Mouse (Mus musculus): Measurements from ENCODE around the gene Slc25a39.

Slc25a39 gene

DNA sequence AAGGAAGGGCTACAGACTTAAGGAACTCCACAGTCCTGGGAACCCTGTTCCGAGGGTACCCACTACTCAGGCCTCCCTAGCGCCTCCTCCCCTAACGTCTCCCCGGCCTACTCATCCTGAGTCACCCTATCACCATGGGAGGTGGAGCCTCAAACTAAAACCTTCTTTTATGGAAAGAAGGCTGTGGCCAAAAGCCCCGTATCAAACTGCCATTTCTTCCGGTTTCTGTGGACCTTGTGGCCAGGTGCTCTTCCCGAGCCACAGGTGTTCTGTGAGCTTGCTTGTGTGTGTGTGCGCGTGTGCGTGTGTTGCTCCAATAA lies 28.7 kb upstream of the Slc25a39 start:
- DNase-seq (ENCODE audit: low spot score) = no peak

DNA sequence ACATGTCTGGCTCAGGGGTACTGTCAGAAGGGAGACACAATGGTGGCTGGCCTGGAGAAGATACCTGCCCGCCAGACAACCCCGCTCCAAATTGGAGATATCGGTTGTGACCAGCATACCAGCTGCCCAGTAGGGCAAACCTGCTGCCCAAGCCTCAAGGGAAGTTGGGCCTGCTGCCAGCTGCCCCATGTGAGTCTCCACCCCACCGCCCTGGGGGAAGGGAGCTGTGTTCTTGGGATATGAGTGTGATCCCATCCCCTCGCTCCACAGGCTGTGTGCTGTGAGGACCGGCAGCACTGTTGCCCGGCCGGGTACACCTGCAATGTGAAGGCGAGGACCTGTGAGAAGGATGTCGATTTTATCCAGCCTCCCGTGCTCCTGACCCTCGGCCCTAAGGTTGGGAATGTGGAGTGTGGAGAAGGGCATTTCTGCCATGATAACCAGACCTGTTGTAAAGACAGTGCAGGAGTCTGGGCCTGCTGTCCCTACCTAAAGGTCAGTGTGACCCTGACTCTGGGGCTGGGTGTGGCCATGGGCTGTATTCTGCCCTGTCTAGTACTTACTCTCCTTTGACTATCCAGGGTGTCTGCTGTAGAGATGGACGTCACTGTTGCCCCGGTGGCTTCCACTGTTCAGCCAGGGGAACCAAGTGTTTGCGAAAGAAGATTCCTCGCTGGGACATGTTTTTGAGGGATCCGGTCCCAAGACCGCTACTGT lies 28.2 kb upstream of the Slc25a39 start:
- DNase-seq (ENCODE audit: low spot score) = no peak

DNA sequence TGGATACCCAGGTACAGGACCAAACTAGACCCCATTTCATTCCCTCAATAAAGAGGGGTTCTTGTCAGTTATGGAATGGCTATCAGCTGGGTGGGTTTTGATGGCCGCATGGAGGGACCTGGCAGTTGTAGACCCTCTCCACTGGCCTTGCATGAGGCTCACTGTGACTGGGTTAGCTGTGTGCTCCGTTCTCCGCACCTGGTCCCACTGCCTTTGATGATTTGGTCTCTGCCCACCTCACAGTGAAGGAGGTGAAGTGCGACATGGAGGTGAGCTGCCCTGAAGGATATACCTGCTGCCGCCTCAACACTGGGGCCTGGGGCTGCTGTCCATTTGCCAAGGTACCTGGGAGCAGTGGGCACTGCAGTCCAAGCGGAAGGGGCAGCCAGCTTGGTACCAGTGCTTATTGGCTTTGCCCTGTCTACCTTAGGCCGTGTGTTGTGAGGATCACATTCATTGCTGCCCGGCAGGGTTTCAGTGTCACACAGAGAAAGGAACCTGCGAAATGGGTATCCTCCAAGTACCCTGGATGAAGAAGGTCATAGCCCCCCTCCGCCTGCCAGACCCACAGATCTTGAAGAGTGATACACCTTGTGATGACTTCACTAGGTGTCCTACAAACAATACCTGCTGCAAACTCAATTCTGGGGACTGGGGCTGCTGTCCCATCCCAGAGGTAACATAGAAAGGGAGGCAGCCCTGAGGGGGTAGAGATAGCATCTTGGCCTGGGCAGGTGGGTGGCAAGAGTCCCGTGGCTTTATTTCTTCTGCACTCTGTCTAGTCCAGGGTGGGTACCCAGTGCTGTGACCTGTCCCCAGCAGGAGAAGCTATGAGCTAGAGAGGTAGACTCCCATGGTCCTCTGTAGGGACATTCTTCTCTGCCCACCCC lies 27.3 kb upstream of the Slc25a39 start:
- DNase-seq (ENCODE audit: low spot score) = no peak

DNA sequence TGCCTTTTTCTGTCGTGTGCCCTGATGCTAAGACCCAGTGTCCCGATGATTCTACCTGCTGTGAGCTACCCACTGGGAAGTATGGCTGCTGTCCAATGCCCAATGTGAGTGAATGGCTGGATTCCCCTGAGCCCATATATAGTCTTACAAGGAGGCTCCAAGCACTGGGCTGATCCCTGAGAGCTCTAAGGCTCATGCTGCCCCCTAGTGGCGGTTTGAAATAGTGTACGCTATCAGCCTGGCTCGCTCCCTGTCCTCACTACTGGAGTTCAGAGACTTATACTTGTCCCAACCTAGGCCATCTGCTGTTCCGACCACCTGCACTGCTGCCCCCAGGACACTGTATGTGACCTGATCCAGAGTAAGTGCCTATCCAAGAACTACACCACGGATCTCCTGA lies 26.7 kb upstream of the Slc25a39 start:
- peak; percentile 74 for DNase-seq (ENCODE audit: low spot score)

DNA sequence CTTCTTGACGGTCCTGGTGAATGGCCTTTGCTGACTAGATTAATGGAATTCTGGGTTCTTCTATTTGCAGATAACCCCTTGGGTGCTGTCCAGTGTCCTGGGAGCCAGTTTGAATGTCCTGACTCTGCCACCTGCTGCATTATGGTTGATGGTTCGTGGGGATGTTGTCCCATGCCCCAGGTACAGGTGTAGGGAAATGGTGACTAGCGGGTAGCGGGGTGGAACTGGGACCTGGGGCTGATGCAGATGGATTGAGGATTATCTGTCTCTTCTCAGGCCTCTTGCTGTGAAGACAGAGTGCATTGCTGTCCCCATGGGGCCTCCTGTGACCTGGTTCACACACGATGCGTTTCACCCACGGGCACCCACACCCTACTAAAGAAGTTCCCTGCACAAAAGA lies 26.1 kb upstream of the Slc25a39 start:
- DNase-seq (ENCODE audit: low spot score) = no peak

DNA sequence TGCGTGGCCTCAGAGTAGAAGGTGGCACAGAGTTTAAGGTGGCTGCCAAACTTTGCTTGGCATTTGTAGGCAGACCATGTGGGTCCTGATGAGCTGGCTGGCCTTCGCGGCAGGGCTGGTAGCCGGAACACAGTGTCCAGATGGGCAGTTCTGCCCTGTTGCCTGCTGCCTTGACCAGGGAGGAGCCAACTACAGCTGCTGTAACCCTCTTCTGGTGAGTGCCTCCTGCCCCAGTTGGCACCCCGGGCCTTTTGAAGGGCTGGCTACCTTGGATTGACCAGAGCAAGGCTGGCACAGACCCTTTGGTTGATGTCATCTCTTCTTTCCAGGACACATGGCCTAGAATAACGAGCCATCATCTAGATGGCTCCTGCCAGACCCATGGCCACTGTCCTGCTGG lies 25.1 kb upstream of the Slc25a39 start:
- no peak for DNase-seq (ENCODE audit: low spot score)

DNA sequence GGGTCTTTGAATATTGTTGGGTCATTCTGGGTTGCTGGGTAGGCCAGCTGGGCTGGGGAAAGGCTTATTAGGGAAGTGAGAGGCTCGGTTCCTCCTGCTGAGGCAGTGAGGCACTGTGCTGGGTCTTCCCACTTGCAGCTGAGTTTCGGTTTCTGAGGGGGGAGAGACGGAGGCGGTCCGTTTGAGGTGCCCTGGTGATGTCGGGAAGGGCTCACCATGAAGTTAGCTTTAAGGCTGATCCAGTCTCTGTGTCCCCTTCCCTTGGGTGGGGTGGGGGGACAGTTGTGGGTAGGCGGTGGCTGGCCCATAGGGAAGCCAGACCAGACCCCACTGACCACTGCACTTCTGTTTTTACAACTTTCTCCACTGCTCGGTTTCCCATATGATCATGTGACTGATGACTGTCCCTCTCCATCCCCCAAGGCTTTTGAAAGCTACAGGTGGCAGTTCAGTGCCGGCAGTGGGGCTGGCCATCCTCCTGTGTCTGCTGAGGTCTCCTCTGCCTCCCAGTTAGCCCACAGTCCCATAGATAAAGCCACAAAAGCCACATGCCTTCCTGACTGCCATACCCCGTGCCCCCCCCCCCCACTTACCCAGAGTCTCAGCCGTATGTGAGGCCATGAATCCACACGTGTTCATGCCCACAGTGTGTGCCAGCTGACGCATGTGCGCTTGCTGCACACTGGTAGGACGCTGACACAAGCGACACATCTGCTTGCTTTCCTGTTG lies 24.5 kb upstream of the Slc25a39 start:
- DNase-seq (ENCODE audit: low spot score) = no peak

DNA sequence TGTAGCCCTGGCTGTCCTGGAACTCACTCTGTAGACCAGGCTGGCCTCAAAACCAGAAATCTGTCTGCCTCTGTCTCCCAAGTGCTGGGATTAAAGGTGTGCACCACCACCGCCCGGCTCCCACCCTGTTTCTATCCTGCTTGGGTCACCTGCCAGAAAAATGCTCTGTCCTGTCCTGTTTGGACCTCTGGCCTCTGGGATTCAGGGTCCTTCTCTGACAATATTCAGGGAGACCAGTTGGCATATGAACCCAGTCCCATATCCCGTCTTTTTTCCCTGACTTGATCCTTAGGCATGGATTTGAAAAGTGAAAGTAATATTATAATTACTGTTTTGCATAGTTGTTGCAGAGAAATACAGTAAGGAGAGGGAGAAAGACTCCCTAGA lies 24.0 kb upstream of the Slc25a39 start:
- DNase-seq (ENCODE audit: low spot score) = no peak

DNA sequence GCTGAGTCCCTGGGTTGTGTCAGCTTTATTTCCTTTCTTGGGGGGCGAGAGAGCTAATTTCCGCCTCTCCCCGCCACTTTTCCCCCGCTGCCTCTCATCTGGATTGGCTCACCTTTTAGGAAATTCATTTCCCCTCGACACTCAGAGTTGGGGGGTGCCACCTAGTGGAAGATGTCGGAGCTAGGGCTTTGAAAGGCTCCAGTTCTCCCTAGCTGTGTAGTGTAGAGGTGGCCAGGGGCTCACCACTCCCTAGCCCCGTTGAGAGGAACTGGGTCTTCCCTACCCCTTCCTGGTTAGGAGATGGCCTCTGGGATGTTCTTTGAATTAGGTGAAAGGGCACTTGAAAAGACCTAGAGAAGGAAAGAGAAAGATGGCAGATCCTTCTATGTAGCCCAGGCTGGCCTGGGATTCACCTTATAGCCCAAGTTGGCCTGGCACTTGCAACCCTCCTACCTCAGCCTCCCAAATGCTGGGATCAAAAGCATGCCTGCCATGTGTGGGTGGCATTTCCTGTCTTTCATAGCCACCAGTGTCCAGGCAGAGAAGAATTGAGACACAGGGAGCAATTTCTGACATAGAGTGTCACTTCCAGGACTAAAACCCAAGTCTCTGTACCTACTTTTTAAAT lies 23.4 kb upstream of the Slc25a39 start:
- DNase-seq (ENCODE audit: low spot score) = peak; percentile 77

DNA sequence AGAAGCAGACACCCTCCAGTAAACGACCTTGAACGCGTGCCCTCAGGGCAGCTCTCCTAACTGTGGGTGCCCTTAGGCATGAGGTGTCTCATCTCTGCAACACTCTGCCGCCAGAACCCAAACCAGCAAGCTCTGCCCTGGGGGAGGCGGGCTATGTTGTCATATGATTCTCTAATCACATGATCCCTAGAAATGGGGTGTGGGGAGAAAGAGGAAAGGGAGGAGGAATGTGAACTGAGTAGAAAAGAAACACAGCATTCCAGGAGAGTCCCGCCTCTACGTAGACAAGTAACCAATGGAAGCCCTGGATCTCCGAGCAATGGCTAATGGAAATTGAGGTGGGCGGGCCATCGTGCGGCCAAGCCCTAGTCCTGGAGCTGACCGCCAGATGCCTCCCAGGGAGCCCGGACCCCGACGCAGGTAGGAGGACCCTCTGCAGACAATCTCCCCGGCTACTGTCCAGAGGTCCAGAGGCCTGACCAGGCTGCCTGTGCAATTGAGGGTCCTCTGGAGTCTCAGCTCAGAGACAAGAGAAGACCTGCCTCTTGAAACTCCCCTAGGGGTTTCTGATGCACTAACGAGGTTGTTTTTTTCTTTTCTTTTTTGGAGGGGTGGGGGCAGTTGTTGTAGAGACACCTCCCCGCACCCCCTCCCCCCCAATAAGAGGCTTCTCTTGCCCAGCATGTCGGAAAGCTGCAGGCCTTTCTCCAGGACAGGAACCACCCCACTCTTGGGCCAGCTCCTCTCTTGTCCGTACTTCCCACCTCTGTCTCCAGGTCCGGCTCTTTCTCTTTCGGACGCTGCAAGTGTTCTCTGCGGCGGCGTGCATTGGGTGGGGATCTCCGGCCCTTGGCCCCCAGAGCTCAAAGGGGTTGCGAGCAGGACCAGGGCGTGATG lies 22.6 kb upstream of the Slc25a39 start, which contains the start of gene Grn:
Gene Grn (plus strand): TSS at position 195 of the 897 bp plus-strand sequence.
- DNase-seq (ENCODE audit: low spot score) = peak; percentile 94

DNA sequence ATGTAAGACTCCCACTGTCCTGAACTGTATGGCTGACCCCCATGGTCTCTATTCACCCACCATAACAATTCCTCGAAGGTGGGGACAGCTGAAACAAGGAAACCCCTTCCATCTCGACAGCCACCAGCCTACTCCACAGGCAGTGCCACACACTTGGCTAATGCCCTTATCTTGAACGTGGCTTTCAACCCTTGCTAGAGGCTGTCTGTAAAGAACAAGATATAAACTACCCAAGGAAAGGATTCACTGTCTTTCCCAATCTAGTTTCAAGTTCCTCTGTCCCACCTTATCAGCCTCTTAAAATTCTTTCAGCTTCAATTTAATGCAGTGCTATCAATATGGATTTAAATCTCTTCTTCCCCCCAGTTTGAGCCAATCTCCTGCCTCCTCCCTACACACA lies 21.8 kb upstream of the Slc25a39 start:
- DNase-seq (ENCODE audit: low spot score) = no peak

DNA sequence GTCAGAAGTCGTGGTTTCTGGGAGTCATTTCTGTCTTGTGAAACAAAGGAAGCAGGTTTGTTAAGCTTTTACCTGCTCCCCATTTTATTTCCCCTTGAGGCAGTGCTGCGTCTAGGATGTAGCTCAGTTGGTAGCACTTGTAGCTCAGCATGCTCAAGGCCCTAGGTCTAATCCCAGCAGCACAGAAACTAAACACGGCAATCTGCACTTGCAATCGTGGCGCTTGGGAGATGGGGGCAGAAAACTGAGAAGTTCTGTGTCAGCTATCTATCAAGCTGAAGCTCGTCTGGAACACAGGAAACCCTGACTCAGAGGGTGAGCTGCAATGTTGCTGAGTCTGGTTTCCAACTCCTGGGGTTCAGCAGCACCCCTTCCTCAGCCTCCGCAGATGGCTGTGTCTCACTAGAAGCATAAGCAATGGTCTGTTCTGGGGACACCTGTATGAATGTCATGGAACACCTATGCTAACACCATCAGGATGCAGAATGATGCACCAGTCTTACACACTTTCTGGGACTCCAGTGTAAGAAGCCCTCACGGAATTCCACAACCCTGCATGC lies 21.3 kb upstream of the Slc25a39 start:
- DNase-seq (ENCODE audit: low spot score) = no peak

DNA sequence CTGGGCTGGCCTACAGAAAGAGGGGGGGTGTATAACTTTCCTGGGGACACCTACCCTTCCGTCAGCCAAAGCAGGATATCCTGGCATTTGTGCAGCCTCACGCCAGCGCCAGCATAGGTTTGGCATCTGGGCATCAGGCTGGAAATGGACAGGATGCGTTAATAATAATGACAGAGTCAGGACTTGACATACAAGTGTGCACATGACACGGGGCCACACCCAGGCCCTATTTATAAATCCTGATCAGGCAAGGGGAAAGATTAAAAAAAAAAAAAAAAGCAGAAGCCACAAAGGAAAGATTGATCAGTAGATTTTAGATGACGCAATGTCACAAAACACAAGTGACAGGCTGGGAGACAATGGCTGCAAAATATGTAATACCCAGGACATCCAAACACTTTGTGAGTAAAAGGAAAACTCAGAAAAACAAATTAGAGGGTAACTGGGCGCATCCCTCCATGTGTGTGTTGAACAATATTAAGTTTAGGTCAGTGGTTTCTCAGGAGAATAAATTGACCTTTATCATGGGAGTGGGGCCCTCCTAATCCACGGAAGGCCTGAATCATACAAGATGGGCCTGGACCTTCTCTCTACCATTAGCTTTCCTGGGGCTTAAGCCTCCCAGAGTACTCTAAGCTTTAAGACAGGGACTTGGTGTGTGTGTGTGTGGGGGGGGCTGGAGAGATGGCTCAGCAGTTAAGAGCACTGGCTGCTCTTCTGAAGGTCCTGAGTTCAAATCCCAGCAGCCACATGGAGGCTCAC lies 18.0 kb upstream of the Slc25a39 start:
- no peak for DNase-seq (ENCODE audit: low spot score)

DNA sequence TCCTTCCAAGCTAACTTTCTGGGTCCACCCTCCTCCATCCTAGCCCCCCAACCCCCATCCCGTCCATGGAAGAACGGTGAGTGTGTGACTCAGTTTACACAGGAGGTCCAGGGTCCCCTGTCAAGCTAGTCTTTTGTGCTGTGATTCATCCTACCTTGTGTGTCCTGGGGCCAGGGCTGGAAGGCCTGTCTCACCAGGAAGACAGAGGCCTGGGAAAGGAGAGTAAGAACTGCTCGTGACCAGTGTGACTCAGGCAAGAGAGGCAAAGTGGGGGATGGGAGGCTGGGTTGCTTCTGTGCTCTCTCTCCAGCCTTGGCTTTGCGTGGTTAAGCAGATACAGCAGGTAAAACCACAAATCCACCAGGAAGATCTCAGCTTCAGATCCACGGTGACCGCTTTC lies 16.9 kb upstream of the Slc25a39 start:
- no peak for DNase-seq (ENCODE audit: low spot score)

DNA sequence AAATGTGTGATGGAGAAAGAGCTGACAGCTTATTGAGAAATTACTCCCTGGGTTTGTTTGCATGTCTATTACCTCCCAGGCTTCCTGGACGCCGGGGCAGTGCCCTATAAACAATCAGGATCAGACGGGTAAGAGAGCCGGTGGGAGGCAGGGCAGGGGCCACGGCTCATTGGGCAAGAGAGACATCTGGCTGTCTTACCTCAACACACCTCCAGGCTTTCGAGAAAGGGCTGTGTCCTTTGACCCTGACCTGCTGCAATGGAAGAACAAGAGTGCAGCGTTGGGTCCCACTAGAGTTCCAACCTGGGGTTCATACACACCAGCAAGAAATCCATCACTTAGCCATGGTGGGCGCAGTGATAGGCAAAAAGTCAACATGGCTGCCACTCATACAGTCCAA lies 13.8 kb upstream of the Slc25a39 start:
- no peak for DNase-seq (ENCODE audit: low spot score)

DNA sequence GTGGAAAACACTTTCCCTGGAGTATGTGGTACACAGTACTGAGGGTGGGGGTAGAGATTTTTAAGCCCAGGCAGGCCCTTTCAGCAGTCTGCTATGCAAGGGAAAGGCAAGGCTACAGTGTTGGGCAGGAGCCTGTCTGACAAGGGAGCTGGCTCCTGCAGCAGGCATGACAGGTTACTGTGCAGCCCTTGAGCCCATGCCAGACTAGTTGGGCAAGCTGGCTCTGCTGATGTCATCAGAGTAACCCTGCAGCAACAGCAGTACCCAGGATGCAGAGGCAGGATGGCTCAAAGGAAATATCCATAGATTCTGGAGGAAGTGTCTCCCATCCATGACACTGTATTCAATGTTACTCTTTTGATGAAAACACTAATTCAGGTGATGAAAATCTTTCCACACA lies 11.1 kb upstream of the Slc25a39 start:
- DNase-seq (ENCODE audit: low spot score) = no peak

DNA sequence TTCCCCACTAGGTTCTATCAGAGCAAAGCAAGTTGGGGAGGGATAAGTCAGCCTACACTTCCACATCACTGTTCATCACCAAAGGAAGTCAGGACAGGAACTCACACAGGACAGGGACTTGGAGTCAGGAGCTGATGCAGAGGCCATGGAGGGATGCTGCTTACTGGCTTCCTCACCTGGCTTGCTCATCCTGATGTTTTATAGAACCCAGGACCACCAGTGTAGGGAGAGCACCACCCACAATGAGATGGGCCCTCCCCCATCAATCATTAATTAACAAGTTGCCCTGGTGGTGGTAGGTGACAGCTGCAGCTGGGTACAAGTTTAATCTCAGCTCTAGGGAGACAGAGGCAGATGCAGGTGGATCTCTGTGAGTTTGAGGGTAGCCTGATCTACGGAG lies 9.4 kb upstream of the Slc25a39 start:
- no peak for DNase-seq (ENCODE audit: low spot score)

DNA sequence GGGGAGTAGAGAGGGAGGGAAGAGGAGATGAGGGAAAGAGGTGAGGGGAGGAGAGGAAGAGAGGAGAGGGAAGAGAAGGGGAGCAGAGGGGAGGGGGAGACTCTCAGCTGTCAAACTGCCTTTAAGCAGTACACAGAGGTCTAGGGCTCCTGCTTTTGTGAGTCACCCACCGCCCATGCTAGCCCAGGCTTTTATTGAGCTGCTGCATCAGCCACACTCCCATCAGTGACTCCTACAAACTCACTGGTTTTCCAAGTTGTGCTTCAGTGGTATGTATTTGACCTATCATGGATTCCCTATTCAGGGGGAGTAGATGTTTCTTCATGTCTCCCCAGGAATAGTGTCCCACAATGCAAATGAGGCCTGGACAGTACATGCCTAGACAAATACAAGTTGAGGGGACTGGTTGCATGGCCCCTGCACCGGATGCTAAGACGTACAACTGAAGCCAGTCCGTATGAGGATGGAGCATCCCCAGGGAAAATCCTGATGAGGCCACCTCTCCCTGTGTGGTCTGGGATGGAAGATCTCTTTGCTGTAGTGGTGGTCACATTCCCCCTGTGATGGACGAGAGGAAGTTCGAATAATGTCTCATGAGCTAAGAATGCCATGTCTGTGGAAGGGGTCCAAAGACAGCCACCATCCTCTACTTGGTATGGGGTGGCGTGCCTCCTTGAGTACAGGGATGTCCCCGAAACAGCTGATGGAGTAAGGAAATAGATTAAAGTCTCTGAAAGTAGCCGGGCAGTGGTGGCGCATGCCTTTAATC lies 7.5 kb upstream of the Slc25a39 start:
- no peak for DNase-seq (ENCODE audit: low spot score)

DNA sequence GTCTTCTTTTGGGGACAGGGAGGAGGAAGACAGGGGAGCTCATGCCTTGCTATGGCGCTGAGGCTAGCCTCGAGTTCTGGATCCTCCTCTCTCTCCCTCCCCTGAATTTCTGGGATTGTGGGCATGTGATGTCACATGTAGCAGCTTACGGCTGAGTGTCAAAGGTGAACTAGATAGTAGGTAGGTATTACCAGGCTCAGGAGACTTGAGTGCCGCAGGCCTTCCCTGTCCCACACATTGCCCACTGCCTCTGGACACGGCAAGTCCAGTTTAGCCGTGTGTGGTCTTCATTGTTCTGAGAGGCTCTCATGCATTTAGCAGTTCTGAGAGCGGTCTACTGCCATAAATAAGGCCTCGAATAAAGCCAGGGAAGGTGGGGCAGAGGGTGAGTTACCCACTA lies 5.3 kb upstream of the Slc25a39 start:
- no peak for DNase-seq (ENCODE audit: low spot score)

DNA sequence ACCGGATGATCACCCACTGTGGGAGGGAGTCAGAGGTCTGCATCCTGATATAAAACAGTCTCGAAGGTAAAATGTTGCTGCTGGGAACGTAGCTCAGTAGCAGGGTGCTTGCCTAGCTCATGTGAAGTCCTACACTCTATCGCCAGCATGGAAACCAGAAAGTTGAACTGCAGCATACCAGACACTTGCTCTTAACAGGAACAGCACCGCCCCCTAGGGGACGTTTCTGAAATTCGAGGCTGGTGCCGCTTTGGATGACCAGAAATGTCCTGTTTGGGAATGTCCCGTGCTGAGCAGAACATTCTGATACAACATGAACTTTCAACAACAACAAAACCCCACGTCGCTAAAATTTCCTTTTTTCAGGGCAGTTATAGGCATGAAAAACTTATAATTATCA lies 4.0 kb upstream of the Slc25a39 start:
- DNase-seq (ENCODE audit: low spot score) = peak; percentile 82
